Mouse (Mus musculus) adrenal gland, adult (tissue): ENCODE data around the gene Plk3.

Source experiments
- DNase-seq, 2 experiments: peaks; one replicate each; pipeline ENCODE4 v3.0.0; 2022 to 2023; ENCODE audit warnings: low spot score in 1 of 2; ENCODE audit not compliant: inconsistent age in 2 of 2

Plk3 gene

GRCm38 (mm10) chr4:117120445-117121414 is 13.0 kb downstream of the Plk3 start:
- DNase-seq: peak; percentile 98 to 99

- no peak for DNase-seq
These were observed 13.7 kb downstream of the Plk3 start for GRCm38 (mm10) chr4:117120052-117120444.

- no peak for DNase-seq
These were observed 14.1 kb downstream of the Plk3 start for GRCm38 (mm10) chr4:117119636-117120035.

- no peak for DNase-seq
These were observed 15.8 kb downstream of the Plk3 start for GRCm38 (mm10) chr4:117117931-117118330.

- DNase-seq: no peak
These were observed 18.2 kb downstream of the Plk3 start for GRCm38 (mm10) chr4:117115592-117115991.

GRCm38 (mm10) chr4:117113237-117113636 is 20.5 kb downstream of the Plk3 start:
- DNase-seq: no peak

- no peak for DNase-seq
These were observed 22.8 kb downstream of the Plk3 start for GRCm38 (mm10) chr4:117110985-117111384.

GRCm38 (mm10) chr4:117110249-117110648 is 23.5 kb downstream of the Plk3 start:
- no peak for DNase-seq

GRCm38 (mm10) chr4:117109330-117109729 is 24.4 kb downstream of the Plk3 start:
- DNase-seq: no peak

GRCm38 (mm10) chr4:117108524-117108849 is 25.3 kb downstream of the Plk3 start:
- peak in 1 of 2 experiments; percentile 8 for DNase-seq

- no peak for DNase-seq
These were observed 25.8 kb downstream of the Plk3 start for GRCm38 (mm10) chr4:117107813-117108523.

- DNase-seq: peak in 1 of 2 experiments; percentile 49
These were observed 28.6 kb downstream of the Plk3 start for GRCm38 (mm10) chr4:117105127-117105526.

GRCm38 (mm10) chr4:117104672-117105071 is 29.1 kb downstream of the Plk3 start:
- DNase-seq: no peak

- peak in 1 of 2 experiments; percentile 70 for DNase-seq
These were observed 32.5 kb downstream of the Plk3 start for GRCm38 (mm10) chr4:117101218-117101617.

- no peak for DNase-seq
These were observed 33.7 kb downstream of the Plk3 start for GRCm38 (mm10) chr4:117100036-117100435.

- no peak for DNase-seq
These were observed 35.1 kb downstream of the Plk3 start for GRCm38 (mm10) chr4:117098764-117099036.

- DNase-seq: peak in 1 of 2 experiments; percentile 73
These were observed 35.6 kb downstream of the Plk3 start for GRCm38 (mm10) chr4:117097969-117098763.

GRCm38 (mm10) chr4:117096666-117097065 is 37.1 kb downstream of the Plk3 start:
- peak in 1 of 2 experiments; percentile 74 for DNase-seq

- peak; percentile 68 to 81 for DNase-seq
These were observed 38.0 kb downstream of the Plk3 start, which contains the start of gene Ptch2 for GRCm38 (mm10) chr4:117095551-117096452. TSS of gene Ptch2 (plus strand) at chr4:117096075.

GRCm38 (mm10) chr4:117094626-117095361 is 39.0 kb downstream of the Plk3 start:
- peak in 1 of 2 experiments; percentile 84 for DNase-seq
